Mouse (Mus musculus): ENCODE results near the gene Eif4e2.

- TF ChIP-seq CTCF (IDR thresholded peaks at IDR 0.05) (no peak), EP300 (IDR thresholded peaks at IDR 0.05) (no peak)
Observed at GRCm38 (mm10) chr1:87211431-87211830, 2.3 kb upstream of the Eif4e2 start.
